Mouse (Mus musculus): Measurements from ENCODE around the gene Ggt5. TPM values are rescaled to one million over a fixed set of nuclear protein-coding genes. Genes with fewer than 3 reads are reported as not detected.

Gene Ggt5
- total and polyA plus RNA-seq, 3 experiments, result 3.8 to 41.9 (median 7.9) TPM

DNA sequence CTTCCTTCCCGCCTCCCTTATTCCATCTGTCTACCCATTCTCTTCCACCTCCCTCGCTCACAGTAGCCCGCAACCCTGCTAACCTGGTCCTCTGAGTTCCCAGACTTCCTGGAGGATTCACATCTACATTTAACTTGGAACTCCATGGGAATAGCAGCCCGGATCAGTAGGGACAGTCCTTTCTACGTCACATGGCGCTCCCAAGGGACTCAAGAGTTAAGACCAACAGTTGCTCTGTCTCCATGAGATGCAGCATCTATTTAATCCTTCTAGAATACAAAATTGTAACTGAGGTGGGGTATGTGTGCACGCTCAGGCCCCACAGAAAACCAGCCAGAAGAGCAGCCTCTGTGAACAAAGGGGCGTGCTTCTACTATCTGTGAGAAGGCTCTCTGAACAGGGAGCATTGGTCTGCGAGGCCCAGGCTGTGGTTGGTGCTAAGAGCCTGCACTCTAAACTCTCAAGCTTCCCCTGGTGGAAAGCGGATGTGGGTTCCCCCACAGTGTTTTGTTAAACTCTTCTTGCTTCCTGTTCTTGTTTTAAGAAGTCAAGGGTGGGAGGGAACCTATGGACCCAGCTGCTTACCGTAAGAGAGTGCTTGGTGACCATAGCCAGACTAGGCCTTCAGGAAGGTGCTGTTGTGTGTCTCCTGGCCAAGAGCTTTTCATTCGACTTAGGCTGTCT is 2.2 kb downstream of the Ggt5 start:
- peak; percentile 57 to 81 for DNase-seq
- WGBS, result 47% methylated on average over 12 of the region's 12 CpGs
- TF ChIP-seq POLR2A (IDR thresholded peaks at IDR 0.05; ENCODE audit: insufficient read depth, low read depth, low read length) (no peak), CTCF (IDR thresholded peaks at IDR 0.05) (peak; percentile 14; the same call in 1 of the 2 replicates)
- Histone ChIP-seq H3K36me3 (ENCODE audit: control insufficient read depth, insufficient read depth, low read length) (no peaks in the 10 kb centered on the region), H3K27me3 (ENCODE audit: control insufficient read depth, insufficient read depth, low read length) (no peaks in the 10 kb centered on the region), H3K4me1 (ENCODE audit: control insufficient read depth, insufficient read depth, low read length) (peaks cover 35% of the 10 kb centered on the region), H3K27ac (peak overlapping the region; percentile 63), H3K79me2 (replicated peaks; ENCODE audit: control insufficient read depth, insufficient read depth, low read length) (no peaks in the 10 kb centered on the region), H3K4me3 (no peak overlapping the region), H3K9ac (ENCODE audit: low read depth, low read length) (peak overlapping the region; percentile 22; the same call in 1 of the 2 replicates)
- intact Hi-C loops (cut with DNase I), result no loop called here

DNA sequence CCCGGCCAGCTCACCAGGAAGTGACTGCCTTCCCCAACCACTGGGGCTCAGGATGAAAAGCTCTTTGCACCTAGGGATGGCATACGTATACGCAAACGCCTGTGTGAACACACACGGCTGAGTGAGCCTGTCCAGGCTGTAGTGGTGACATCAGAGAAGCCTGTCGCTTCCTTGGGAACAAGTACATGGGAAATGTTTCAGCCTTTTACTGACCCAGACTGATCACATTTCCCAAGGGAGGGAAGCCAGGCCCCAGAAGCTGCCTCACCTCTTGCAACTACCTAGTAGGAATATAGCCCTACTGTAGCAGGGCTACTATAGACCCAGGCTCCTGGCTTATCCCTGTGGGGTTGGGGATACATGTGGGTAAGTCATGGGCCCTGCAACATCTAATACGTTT is 3.4 kb downstream of the Ggt5 start:
- H3K9ac ChIP-seq (ENCODE audit: low read depth, low read length), result no peak overlapping the region
- no peaks in the 10 kb centered on the region for H3K27me3 ChIP-seq (ENCODE audit: control insufficient read depth, insufficient read depth, low read length)
- 60% methylated on average over 7 of the region's 7 CpGs for WGBS
- TF ChIP-seq CTCF (IDR thresholded peaks at IDR 0.05) (no peak), EP300 (IDR thresholded peaks at IDR 0.05; ENCODE audit: insufficient read depth, low read depth, low read length) (no peak), POLR2A (IDR thresholded peaks at IDR 0.05; ENCODE audit: insufficient read depth, low read depth, low read length) (no peak)
- H3K79me2 ChIP-seq (replicated peaks; ENCODE audit: control insufficient read depth, insufficient read depth, low read length), result no peaks in the 10 kb centered on the region
- no peaks in the 10 kb centered on the region for H3K36me3 ChIP-seq (ENCODE audit: control insufficient read depth, insufficient read depth, low read length)
- DNase-seq, result no peak
- intact Hi-C loops (cut with DNase I), result no loop called here
- no peak overlapping the region for H3K4me3 ChIP-seq
- no peak overlapping the region; the same call in 1 of the 2 replicates for H3K27ac ChIP-seq
- peaks cover 32% of the 10 kb centered on the region for H3K4me1 ChIP-seq (ENCODE audit: control insufficient read depth, insufficient read depth, low read length)

DNA sequence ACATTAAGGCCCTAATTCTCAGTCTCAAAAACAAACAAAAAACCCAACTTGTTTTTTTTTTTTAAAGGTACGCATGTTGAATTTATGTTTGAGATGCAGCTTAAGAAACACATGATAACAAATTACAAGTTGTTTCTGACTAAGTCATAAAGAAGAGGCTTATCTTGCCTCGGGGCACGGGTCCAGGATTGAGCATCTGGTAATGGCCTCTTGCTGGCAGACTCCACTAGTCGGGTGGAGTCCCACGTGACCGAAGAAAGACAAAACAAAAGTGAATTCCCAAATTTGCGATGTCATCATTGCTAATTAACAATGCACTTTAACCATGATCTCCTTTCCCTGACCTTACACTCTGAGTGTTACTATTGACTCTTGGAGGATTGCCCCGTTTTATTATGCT is 6.8 kb downstream of the Ggt5 start:
- no peak overlapping the region for H3K4me3 ChIP-seq
- intact Hi-C loops (cut with DNase I), result no loop called here
- TF ChIP-seq POLR2A (IDR thresholded peaks at IDR 0.05; ENCODE audit: insufficient read depth, low read depth, low read length) (no peak), CTCF (IDR thresholded peaks at IDR 0.05) (no peak), EP300 (IDR thresholded peaks at IDR 0.05; ENCODE audit: insufficient read depth, low read depth, low read length) (peak; percentile 70; the same call in 1 of the 2 replicates)
- no peak overlapping the region for H3K27ac ChIP-seq
- no peaks in the 10 kb centered on the region for H3K36me3 ChIP-seq (ENCODE audit: control insufficient read depth, insufficient read depth, low read length)
- H3K9ac ChIP-seq (ENCODE audit: low read depth, low read length), result no peak overlapping the region
- no peaks in the 10 kb centered on the region for H3K79me2 ChIP-seq (replicated peaks; ENCODE audit: control insufficient read depth, insufficient read depth, low read length)
- peak; percentile 83 for DNase-seq
- no peaks in the 10 kb centered on the region for H3K27me3 ChIP-seq (ENCODE audit: control insufficient read depth, insufficient read depth, low read length)
- H3K4me1 ChIP-seq (ENCODE audit: control insufficient read depth, insufficient read depth, low read length), result peaks cover 13% of the 10 kb centered on the region
- 31% methylated on average over 8 of the region's 8 CpGs for WGBS

DNA sequence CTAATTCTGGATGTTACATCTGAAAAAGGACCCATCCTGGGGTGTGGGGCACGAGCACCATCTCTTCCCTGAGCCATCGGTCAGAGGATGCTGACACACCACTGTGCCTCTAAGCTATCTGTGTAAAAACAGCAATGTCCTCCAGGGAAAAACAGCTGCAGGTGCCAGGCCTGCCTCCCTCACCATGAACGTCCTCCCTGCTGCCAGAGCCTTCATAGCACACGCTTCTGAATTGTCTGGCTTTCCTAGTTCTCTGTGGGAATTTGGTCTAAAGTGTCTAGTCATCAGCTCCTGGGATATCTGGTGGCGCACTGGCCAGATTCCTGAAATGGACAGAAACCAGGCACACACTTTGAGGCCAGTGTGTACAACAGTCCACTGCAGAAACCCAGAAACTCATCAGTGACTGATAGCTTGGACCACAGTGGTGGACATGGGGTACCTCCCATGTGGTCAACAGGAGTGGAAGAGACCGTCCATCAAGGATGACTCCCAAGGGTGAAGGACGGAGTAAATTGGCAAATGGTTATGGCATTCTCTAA is 11.1 kb downstream of the Ggt5 start:
- no peak overlapping the region for H3K9ac ChIP-seq (ENCODE audit: low read depth, low read length)
- WGBS, result 59% methylated on average over 7 of the region's 7 CpGs
- intact Hi-C loops (cut with DNase I), result no loop called here
- no peak overlapping the region for H3K27ac ChIP-seq
- TF ChIP-seq EP300 (IDR thresholded peaks at IDR 0.05; ENCODE audit: insufficient read depth, low read depth, low read length) (no peak), CTCF (IDR thresholded peaks at IDR 0.05) (no peak)
- no peaks in the 10 kb centered on the region for H3K79me2 ChIP-seq (replicated peaks; ENCODE audit: control insufficient read depth, insufficient read depth, low read length)
- DNase-seq, result peak in 1 of 2 experiments; percentile 19
- no peaks in the 10 kb centered on the region for H3K36me3 ChIP-seq (ENCODE audit: control insufficient read depth, insufficient read depth, low read length)
- H3K27me3 ChIP-seq (ENCODE audit: control insufficient read depth, insufficient read depth, low read length), result no peaks in the 10 kb centered on the region
- H3K4me1 ChIP-seq (ENCODE audit: control insufficient read depth, insufficient read depth, low read length), result peaks cover 5% of the 10 kb centered on the region
- H3K4me3 ChIP-seq, result no peak overlapping the region

DNA sequence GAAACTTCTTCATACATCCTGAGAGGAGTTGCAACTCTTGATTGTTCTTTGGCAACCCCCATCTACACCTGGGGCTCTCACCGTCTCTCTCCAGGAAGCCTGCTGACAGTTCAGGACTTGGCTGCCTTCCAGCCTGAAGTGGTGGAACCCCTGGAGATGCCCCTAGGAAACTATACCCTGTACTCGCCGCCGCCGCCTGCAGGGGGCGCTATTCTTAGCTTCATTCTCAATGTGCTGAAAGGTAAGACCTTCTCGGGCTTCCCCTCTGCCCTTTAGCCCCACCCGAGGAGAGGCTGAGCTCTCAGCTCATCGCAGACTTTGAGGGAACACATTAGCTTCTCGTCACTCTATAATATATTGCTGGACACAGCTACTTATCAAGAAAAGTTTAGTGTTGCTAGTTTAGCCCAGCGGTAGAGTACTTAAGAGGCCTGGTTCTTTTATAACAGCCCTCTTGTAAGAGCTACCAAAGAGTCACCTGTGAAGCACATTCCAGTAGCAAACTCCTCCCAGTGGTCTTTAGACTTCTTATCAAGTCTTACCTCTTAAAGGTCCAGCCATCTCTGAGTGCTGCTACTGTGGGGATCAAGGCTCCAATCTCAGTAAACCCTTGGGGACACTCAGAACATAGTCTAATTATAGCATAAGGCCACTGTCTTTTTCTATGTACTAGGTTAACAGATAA is 16.2 kb downstream of the Ggt5 start:
- no peak overlapping the region for H3K9ac ChIP-seq (ENCODE audit: low read depth, low read length)
- 38% methylated on average over 11 of the region's 11 CpGs for WGBS
- TF ChIP-seq CTCF (IDR thresholded peaks at IDR 0.05) (peak; percentile 53), POLR2A (IDR thresholded peaks at IDR 0.05; ENCODE audit: insufficient read depth, low read depth, low read length) (no peak)
- no peak for DNase-seq
- H3K36me3 ChIP-seq (ENCODE audit: control insufficient read depth, insufficient read depth, low read length), result no peaks in the 10 kb centered on the region
- no peak overlapping the region for H3K27ac ChIP-seq
- H3K27me3 ChIP-seq (ENCODE audit: control insufficient read depth, insufficient read depth, low read length), result no peaks in the 10 kb centered on the region
- H3K4me3 ChIP-seq, result no peak overlapping the region
- no peaks in the 10 kb centered on the region for H3K79me2 ChIP-seq (replicated peaks; ENCODE audit: control insufficient read depth, insufficient read depth, low read length)
- peaks cover under 1% of the 10 kb centered on the region; the same call in 1 of the 2 replicates for H3K4me1 ChIP-seq (ENCODE audit: control insufficient read depth, insufficient read depth, low read length)
- intact Hi-C loops (cut with DNase I), result no loop called here

DNA sequence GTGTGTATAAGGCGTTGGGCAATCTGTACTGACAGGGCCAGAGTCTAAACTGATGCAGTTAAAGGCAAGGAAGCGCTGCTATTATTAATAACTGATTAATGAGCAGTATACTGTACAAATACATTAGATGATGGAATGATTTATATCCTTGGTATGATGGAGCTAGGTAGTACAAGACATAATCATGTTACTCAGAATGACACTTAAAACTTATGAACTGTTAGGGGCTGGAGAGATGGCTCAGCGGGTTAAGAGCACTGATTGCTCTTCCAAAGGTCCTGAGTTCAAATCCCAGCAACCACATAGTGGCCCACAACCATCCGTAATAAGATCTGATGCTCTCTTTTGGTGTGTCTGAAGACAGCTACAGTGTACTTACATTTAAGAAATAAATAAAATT is 18.1 kb downstream of the Ggt5 start:
- DNase-seq, result no peak
- Histone ChIP-seq H3K9ac (ENCODE audit: low read depth, low read length) (no peak overlapping the region), H3K79me2 (replicated peaks; ENCODE audit: control insufficient read depth, insufficient read depth, low read length) (no peaks in the 10 kb centered on the region), H3K36me3 (ENCODE audit: control insufficient read depth, insufficient read depth, low read length) (no peaks in the 10 kb centered on the region), H3K4me1 (ENCODE audit: control insufficient read depth, insufficient read depth, low read length) (peaks cover 2% of the 10 kb centered on the region; the same call in 1 of the 2 replicates), H3K4me3 (no peak overlapping the region), H3K27ac (no peak overlapping the region), H3K27me3 (ENCODE audit: control insufficient read depth, insufficient read depth, low read length) (no peaks in the 10 kb centered on the region)
- 94% methylated on average over 4 of the region's 4 CpGs for WGBS
- intact Hi-C loops (cut with DNase I), result no loop called here
- no peak for TF ChIP-seq CTCF (IDR thresholded peaks at IDR 0.05)
- no peak for TF ChIP-seq POLR2A (IDR thresholded peaks at IDR 0.05; ENCODE audit: insufficient read depth, low read depth, low read length)
- TF ChIP-seq EP300 (IDR thresholded peaks at IDR 0.05; ENCODE audit: insufficient read depth, low read depth, low read length), result no peak
